Mouse (Mus musculus) megakaryocyte, adult 5-6 weeks (primary cell): ENCODE measurements around the gene Trim63. TPM values are rescaled to one million over a fixed set of nuclear protein-coding genes. Genes with fewer than 3 reads are reported as not detected.
A peak's percentile ranks its signal among the peaks of the same experiment; 100 is the strongest.

ENCODE experiments used
- ATAC-seq: 2 replicates; pipeline ENCODE4 v1.8.0; 2016; ENCODE audit warnings: mild to moderate bottlenecking, inconsistent platforms; ENCODE audit not compliant: poor library complexity, severe bottlenecking
- total RNA-seq, 2 experiments: library from RNA; stranded (forward) in 1 of 2; stranded (reverse) in 1 of 2; fragments of 153-499, 151-499 nt in 1 of 2; fragments of 221-1000, 200-1000 nt in 1 of 2; gene quantifications; 2 replicates each; pipeline versions ENCODE4 v1.2.3 to v1.2.4; 2015 to 2017

The Trim63 gene
- total RNA-seq, 2 experiments from 2014 or later = not detected

- no peak for ATAC-seq
Measured at GRCm38 (mm10) chr4:134298626-134299497, 16.1 kb upstream of the Trim63 start.

DNA sequence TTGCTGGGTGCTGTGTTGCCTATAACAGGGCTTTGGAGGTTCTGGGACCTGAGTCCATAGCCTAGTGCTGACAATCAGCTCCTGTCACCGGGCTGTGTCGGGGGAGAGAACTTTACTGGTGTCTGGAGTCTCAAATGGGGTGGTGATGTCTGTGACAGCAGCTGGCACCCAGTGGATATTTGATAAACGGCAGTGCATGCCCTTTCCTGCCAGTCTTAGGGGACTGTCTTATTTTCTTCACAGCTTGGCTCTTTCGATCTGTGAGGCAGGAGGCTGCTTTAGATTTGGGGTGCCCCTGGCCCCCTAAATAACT is 15.5 kb upstream of the Trim63 start:
- no peak for ATAC-seq

DNA sequence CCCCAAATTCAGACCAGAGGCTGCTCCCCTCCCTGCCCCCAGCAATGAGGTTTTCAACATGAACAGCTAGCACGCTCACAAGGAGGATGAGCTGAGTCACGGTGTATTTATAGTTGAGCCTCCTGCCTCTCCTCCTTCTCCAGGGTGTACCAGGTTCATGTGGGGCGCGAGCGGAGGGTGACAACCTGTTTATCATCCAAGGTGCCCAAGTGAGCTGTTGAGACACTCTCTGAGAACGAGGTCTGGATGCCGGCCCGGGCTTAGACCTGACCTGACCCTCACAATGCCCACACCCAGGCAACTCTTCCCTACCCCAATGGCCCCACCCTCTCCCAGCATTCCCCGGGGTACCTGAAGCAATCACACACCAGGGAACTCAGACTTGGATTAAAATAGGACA is 14.6 kb upstream of the Trim63 start:
- ATAC-seq = no peak

DNA sequence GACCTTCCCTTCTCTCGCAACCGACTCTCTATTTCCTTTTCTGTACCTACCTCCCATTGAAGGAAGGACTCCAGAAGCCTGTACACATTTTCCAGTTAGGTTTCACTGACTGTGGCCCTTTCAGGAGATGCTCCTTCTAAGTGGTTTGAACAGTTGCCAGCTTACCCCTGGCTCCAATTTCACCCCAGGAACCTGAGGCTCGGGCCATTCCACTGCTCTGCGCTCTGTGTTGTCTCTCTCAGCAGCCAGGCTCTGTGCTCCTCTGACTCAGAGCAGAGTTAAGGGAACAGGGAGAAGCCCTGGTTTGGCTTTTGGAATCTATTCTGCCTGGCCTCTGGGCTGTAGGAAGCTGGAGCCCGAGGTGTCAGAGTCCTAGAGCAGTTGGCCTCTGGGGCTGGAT is 12.8 kb upstream of the Trim63 start:
- no peak for ATAC-seq

GRCm38 (mm10) chr4:134306963-134307362 is 8.0 kb upstream of the Trim63 start:
- ATAC-seq = no peak

- peak; percentile 97 for ATAC-seq
Measured at GRCm38 (mm10) chr4:134307367-134308072, 7.4 kb upstream of the Trim63 start.

DNA sequence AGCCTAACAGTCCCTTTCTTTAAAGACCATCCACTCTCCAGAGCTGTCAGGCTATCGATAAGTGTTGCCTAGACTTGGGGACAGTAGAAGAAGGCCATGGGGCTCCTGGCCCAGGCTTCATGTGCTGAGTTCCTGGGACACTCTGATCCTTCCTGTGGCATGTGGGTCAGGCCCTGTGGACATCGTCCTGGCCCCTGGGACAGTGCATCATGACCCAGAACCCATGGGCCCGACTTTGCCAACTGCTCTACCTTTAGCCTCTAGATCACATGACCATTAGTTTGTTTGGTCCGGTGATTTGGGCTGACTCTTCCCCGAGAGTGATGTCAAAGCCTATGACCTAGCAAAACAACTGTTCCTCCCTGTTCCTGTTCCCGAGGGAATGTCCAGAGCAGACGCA is 4.8 kb upstream of the Trim63 start:
- no peak for ATAC-seq

DNA sequence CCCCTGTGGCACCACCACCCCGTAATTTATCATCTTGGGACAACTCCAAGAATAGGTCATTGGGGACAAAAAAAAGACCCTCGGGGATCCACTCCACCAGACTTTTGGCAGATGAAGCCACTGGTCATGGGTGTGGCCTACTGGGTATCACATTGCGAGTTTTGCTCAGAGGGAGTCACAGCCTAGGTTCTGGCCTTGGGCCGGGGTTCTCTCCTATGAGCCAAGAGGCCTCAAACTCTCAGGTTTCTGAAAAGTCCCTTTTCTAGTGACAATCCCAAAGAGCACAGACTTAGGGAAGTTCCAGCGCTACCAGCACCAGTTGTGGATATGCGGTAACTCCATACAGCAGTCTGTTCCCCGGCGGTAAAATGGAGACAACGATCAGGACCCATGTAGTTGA is 4.3 kb upstream of the Trim63 start:
- ATAC-seq = no peak

- no peak for ATAC-seq
Measured at GRCm38 (mm10) chr4:134311784-134312183, 3.1 kb upstream of the Trim63 start.

- ATAC-seq = no peak
Measured at GRCm38 (mm10) chr4:134312341-134312740, 2.6 kb upstream of the Trim63 start.

DNA sequence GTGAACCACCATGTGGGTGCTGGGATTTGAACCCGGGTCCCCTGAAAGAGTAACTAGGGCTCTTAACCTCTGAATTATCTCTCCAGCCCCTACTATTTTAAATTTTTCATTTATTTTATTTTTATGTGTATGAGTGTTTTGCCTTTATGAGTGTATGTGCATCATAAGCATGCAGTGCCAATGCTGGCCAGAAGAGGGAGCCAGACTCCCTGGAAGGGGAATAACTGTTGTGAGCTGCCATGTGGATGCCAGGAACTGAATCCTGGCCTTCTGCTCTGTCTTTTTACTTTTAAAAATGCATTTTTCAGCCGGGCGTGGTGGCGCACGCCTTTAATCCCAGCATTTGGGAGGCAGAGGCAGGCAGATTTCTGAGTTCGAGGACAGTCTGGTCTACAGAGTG is 2.0 kb upstream of the Trim63 start:
- no peak for ATAC-seq

DNA sequence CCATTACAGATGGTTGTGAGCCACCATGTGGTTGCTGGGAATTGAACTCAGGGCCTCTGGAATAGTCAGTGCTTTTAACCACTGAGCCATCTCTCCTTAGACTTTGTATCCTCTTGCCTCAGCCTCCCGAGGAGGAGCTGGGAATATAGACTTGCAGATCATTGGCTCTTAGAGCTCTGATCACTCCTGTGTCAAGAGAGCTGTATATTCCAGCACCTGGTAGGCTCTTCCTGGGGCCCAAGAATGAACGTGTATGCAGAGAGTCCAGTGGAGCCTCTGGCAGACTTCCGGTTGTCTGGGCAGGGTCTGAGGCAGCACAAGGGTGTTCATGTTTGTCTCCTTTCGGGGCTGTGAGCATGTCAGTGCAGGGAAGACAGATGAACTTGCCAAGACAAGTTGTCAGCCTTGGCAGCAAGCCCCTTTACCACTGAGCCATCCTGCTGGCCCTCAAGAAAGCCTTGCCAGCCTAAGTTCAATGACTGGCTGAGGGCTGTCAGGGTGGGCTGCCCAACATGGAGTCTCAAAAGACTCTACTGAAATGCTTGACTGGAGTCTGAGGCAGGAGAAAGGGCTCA is 752 bp upstream of the Trim63 start:
- ATAC-seq = no peak

DNA sequence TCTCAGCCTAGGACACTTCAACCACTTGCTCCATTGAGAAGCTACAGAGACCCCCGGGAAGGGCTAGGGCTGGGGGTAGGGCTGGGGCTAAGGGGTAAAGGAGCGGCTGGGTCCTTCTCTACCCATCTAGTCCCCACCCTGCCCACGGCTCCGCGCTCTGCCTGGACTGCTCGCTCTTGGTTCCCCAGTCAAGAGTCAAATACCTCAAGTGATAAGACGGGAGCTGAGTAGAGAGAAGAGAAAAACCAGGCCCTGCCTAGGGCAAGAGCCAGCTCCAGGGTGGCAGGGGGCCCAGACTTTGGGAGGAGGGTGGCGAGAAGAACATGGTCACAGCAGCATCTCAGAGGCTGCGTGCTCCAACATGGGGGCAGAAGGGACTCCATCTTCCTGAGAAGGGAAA is 550 bp downstream of the Trim63 start:
- no peak for ATAC-seq

GRCm38 (mm10) chr4:134316390-134316789 is 1.5 kb downstream of the Trim63 start:
- ATAC-seq = no peak

DNA sequence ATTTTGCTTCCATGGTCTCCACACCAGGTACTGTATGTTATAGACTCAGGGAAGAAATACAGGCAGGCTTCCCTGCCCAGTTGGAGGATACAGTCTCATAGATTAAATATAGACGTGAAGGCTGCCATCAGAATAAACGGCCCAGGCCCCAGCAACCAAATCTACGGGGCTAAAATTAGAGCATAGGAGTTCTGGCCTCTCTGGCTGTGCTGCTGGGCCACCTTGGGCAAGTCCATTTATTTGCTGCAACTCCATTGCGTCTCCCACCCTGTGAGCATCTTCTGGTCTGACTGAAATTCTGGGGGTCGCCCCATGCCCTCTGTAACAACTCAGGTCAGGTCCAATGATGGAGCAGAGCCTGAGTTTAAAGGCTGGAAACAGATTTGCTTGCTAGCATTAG is 4.2 kb downstream of the Trim63 start:
- no peak for ATAC-seq

- ATAC-seq = no peak
Measured at GRCm38 (mm10) chr4:134319674-134320073, 4.8 kb downstream of the Trim63 start.

- ATAC-seq = no peak
Measured at GRCm38 (mm10) chr4:134321524-134321923, 6.6 kb downstream of the Trim63 start.

GRCm38 (mm10) chr4:134324655-134325054 is 9.7 kb downstream of the Trim63 start:
- ATAC-seq = no peak

GRCm38 (mm10) chr4:134326859-134327530 is 12.1 kb downstream of the Trim63 start:
- no peak for ATAC-seq

GRCm38 (mm10) chr4:134328151-134328550 is 13.2 kb downstream of the Trim63 start:
- no peak for ATAC-seq

DNA sequence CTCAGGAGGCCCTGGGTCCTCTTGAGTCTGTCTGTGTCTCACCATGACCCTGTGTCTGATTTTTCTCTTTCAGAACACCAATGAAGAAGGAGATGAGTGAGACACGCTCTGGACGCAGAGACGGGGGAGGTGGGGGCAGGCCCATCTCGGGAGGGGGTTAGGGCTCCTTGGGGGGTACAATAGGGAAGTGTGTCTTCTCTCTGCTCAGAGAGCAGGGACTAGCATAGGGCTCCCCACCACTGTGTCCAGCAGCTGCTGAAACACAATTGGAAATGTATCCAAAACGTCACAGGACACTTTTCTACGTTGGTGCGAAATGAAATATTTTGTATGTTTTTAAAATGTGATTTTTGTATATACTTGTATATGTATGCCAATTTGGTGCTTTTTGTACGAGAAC is 13.9 kb downstream of the Trim63 start:
- ATAC-seq = no peak

DNA sequence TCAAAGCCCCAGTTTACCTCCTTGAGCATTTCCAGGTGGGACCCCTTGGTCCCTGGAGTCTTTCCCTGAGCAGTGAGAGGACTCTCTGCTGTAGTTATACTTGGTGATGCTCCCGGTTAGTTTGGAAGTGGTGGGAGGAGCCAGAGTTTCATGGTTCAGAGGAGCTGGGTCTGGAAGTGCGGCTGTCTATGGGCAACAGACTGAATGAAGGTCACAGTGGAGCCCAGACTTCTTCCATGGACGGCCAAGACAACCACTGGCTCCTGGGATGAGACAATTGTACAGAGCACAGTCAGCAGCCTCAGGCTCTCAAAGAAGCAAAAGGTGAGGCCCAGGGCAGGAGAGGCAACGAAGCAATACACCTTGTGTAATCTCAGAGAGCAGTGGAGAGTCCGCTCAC is 15.4 kb downstream of the Trim63 start:
- no peak for ATAC-seq
